Mouse (Mus musculus) liver, embryonic 13.5 days (tissue): ENCODE results near the gene Gtf3c1. TPM values are rescaled to one million over a fixed set of nuclear protein-coding genes. Genes with fewer than 3 reads are reported as not detected.

Experiments used
- ATAC-seq: fragments of 200-750 bp; cut with Nextera tagmentation; 2 replicates; pipeline ENCODE4 v1.8.0; 2017; ENCODE audit warnings: low read depth, mild to moderate bottlenecking, moderate number of reproducible peaks, moderate library complexity
- DNase-seq: peaks from one replicate; pipeline ENCODE4 v3.0.0; 2022
- H3K27ac ChIP-seq: fragments of 300-500 bp; sonication (generic); 2 replicates; pipeline ENCODE4 v1.5.1; 2015; ENCODE audit warnings: moderate library complexity, mild to moderate bottlenecking, inconsistent platforms
- H3K27me3 ChIP-seq: fragments of 300-500 bp; sonication (generic); 2 replicates; pipeline ENCODE4 v1.6.1; 2015; ENCODE audit warnings: mild to moderate bottlenecking, inconsistent platforms
- H3K36me3 ChIP-seq: fragments of 300-500 bp; sonication (generic); 2 replicates; pipeline ENCODE4 v1.6.1; 2015; ENCODE audit warnings: mild to moderate bottlenecking, inconsistent platforms
- H3K4me1 ChIP-seq: fragments of 300-500 bp; sonication (generic); replicated peaks from 2 replicates; pipeline ENCODE4 v1.6.1; 2015; ENCODE audit warnings: inconsistent platforms
- H3K4me2 ChIP-seq: fragments of 300-500 bp; sonication (generic); 2 replicates; pipeline ENCODE4 v1.6.1; 2015; ENCODE audit warnings: inconsistent platforms, mild to moderate bottlenecking, moderate library complexity
- H3K4me3 ChIP-seq: fragments of 300-500 bp; sonication (generic); replicated peaks from 2 replicates; pipeline ENCODE4 v1.5.1; 2015; ENCODE audit warnings: mild to moderate bottlenecking, inconsistent platforms
- H3K9ac ChIP-seq: fragments of 300-500 bp; sonication (generic); 2 replicates; pipeline ENCODE4 v1.6.1; 2015; ENCODE audit warnings: mild to moderate bottlenecking, inconsistent platforms
- H3K9me3 ChIP-seq: fragments of 300-500 bp; sonication (generic); replicated peaks from 2 replicates; pipeline ENCODE4 v1.6.1; 2016; ENCODE audit warnings: inconsistent platforms
- WGBS: fragments of 180-500 bp; shearing (Covaris S2); methylation state at CpG from one replicate; pipeline ENCODE4 v1.1.7; 2015; ENCODE audit not compliant: insufficient replicate concordance; 5-methylcytosine and 5-hydroxymethylcytosine counted together
- polyA plus RNA-seq: library from polyadenylated mRNA; unstranded; fragments of >200 nt; fragmentation: Nextera tagmentation; extraction: Ambion mirVana; gene quantifications from 2 replicates; pipeline ENCODE4 v1.2.1, GENCODE M21; 2015

The Gtf3c1 gene
- 7.1 and 9.0 TPM in 2 replicates for polyA plus RNA-seq

GRCm38 (mm10) chr7:125707593-125708022 lies at the start of gene Gtf3c1, which contains the start of gene D430042O09Rik:
Gene Gtf3c1, minus strand, starts transcription at chr7:125707780.
Gene D430042O09Rik, plus strand, starts transcription at chr7:125707888.
- H3K4me1 ChIP-seq: peaks cover 40% of the 10 kb centered on the region
- H3K4me2 ChIP-seq: peak within 1 kb of the TSS; percentile 96
- H3K27ac ChIP-seq: peak within 1 kb of the TSS; percentile 91
- DNase-seq: peak; percentile 100
- H3K4me3 ChIP-seq: peak within 1 kb of the TSS; percentile 92
- no peaks in the 10 kb centered on the region for H3K9me3 ChIP-seq
- H3K36me3 ChIP-seq: peaks cover 22% of the 10 kb centered on the region
- ATAC-seq: peak; percentile 98
- H3K9ac ChIP-seq: peak within 1 kb of the TSS; percentile 94
- WGBS: under 1% methylated on average over 45 of the region's 45 CpGs
- no peaks in the 10 kb centered on the region for H3K27me3 ChIP-seq

- WGBS: 43% methylated on average over 6 of the region's 6 CpGs
- Histone ChIP-seq H3K9me3 (no peaks in the 10 kb centered on the region), H3K4me1 (peaks cover 6% of the 10 kb centered on the region; the same call in 1 of the 2 replicates), H3K36me3 (no peaks in the 10 kb centered on the region), H3K27me3 (no peaks in the 10 kb centered on the region), H3K4me3 (no peak overlapping the region), H3K4me2 (no peak overlapping the region), H3K9ac (no peak overlapping the region), H3K27ac (no peak overlapping the region)
- DNase-seq: no peak
- no peak for ATAC-seq
Measured at GRCm38 (mm10) chr7:125756806-125757205, 49.2 kb upstream of the Gtf3c1 start.

- no peak for ATAC-seq
- Histone ChIP-seq H3K4me1 (peaks cover 6% of the 10 kb centered on the region; the same call in 1 of the 2 replicates), H3K9me3 (no peaks in the 10 kb centered on the region), H3K4me3 (no peak overlapping the region), H3K27me3 (no peaks in the 10 kb centered on the region), H3K4me2 (no peak overlapping the region), H3K27ac (no peak overlapping the region), H3K36me3 (no peaks in the 10 kb centered on the region), H3K9ac (no peak overlapping the region)
- no peak for DNase-seq
- 67% methylated on average over 3 of the region's 3 CpGs for WGBS
Measured at GRCm38 (mm10) chr7:125753326-125753715, 45.7 kb upstream of the Gtf3c1 start.

- H3K4me3 ChIP-seq: no peak overlapping the region
- H3K9ac ChIP-seq: no peak overlapping the region
- no peak overlapping the region for H3K27ac ChIP-seq
- no peak overlapping the region for H3K4me2 ChIP-seq
- DNase-seq: no peak
- no peaks in the 10 kb centered on the region for H3K27me3 ChIP-seq
- H3K9me3 ChIP-seq: no peaks in the 10 kb centered on the region
- H3K36me3 ChIP-seq: no peaks in the 10 kb centered on the region
- no peak for ATAC-seq
- WGBS: 72% methylated on average over 7 of the region's 7 CpGs
- peaks cover 6% of the 10 kb centered on the region; the same call in 1 of the 2 replicates for H3K4me1 ChIP-seq
Measured at GRCm38 (mm10) chr7:125752699-125753325, 45.2 kb upstream of the Gtf3c1 start.

- DNase-seq: no peak
- no peak overlapping the region for H3K9ac ChIP-seq
- no peak for ATAC-seq
Measured at GRCm38 (mm10) chr7:125748186-125748585, 40.6 kb upstream of the Gtf3c1 start.

GRCm38 (mm10) chr7:125747316-125747690 lies 39.7 kb upstream of the Gtf3c1 start:
- Histone ChIP-seq H3K4me3 (no peak overlapping the region), H3K9me3 (no peaks in the 10 kb centered on the region), H3K9ac (no peak overlapping the region), H3K27me3 (no peaks in the 10 kb centered on the region), H3K27ac (no peak overlapping the region), H3K4me1 (peaks cover 13% of the 10 kb centered on the region), H3K36me3 (no peaks in the 10 kb centered on the region), H3K4me2 (no peak overlapping the region)
- DNase-seq (no peak), ATAC-seq (no peak)
- 49% methylated on average over 7 of the region's 7 CpGs for WGBS

More at GRCm38 (mm10) chr7:125748186-125748585, 40.6 kb upstream of the Gtf3c1 start:
- Histone ChIP-seq H3K27me3 (no peaks in the 10 kb centered on the region), H3K36me3 (no peaks in the 10 kb centered on the region), H3K9me3 (no peaks in the 10 kb centered on the region), H3K4me3 (no peak overlapping the region), H3K27ac (no peak overlapping the region), H3K4me2 (no peak overlapping the region), H3K4me1 (peaks cover 13% of the 10 kb centered on the region)
- WGBS: 53% methylated on average over 3 of the region's 3 CpGs

- H3K4me3 ChIP-seq: no peak overlapping the region
- H3K36me3 ChIP-seq: no peaks in the 10 kb centered on the region
- 53% methylated on average over 2 of the region's 2 CpGs for WGBS
- peak; percentile 3 for DNase-seq
- no peak overlapping the region for H3K4me2 ChIP-seq
- H3K4me1 ChIP-seq: peaks cover 13% of the 10 kb centered on the region
- H3K9ac ChIP-seq: no peak overlapping the region
- no peaks in the 10 kb centered on the region for H3K27me3 ChIP-seq
- H3K9me3 ChIP-seq: no peaks in the 10 kb centered on the region
- no peak overlapping the region for H3K27ac ChIP-seq
- peak; percentile 60 for ATAC-seq
Measured at GRCm38 (mm10) chr7:125746621-125747315, 39.2 kb upstream of the Gtf3c1 start.

- H3K4me1 ChIP-seq: peaks cover 18% of the 10 kb centered on the region
- no peak overlapping the region for H3K27ac ChIP-seq
- H3K4me2 ChIP-seq: no peak overlapping the region
- no peak for ATAC-seq
- no peaks in the 10 kb centered on the region for H3K9me3 ChIP-seq
- no peak overlapping the region for H3K4me3 ChIP-seq
- H3K9ac ChIP-seq: no peak overlapping the region
- H3K36me3 ChIP-seq: no peaks in the 10 kb centered on the region
- 48% methylated on average over 1 of the region's 1 CpGs for WGBS
- no peaks in the 10 kb centered on the region for H3K27me3 ChIP-seq
- DNase-seq: no peak
Measured at GRCm38 (mm10) chr7:125744774-125745173, 37.2 kb upstream of the Gtf3c1 start.

- Histone ChIP-seq H3K36me3 (no peaks in the 10 kb centered on the region), H3K9ac (no peak overlapping the region), H3K27ac (no peak overlapping the region), H3K4me3 (no peak overlapping the region), H3K4me2 (no peak overlapping the region), H3K9me3 (no peaks in the 10 kb centered on the region), H3K4me1 (peaks cover 7% of the 10 kb centered on the region), H3K27me3 (no peaks in the 10 kb centered on the region)
- ATAC-seq (no peak), DNase-seq (no peak)
- 25% methylated on average over 1 of the region's 1 CpGs for WGBS
Measured at GRCm38 (mm10) chr7:125741271-125741703, 33.7 kb upstream of the Gtf3c1 start.

- WGBS: 64% methylated on average over 2 of the region's 2 CpGs
- ATAC-seq: no peak
Measured at GRCm38 (mm10) chr7:125740521-125740920, 32.9 kb upstream of the Gtf3c1 start.

GRCm38 (mm10) chr7:125736366-125737015 lies 28.9 kb upstream of the Gtf3c1 start:
- 0 out of 2 replicates have a peak, but pooled peaks cover 2% of the 10 kb centered on the region for H3K4me1 ChIP-seq

More at GRCm38 (mm10) chr7:125740521-125740920, 32.9 kb upstream of the Gtf3c1 start:
- Histone ChIP-seq H3K4me3 (no peak overlapping the region), H3K36me3 (no peaks in the 10 kb centered on the region), H3K4me2 (no peak overlapping the region), H3K4me1 (0 out of 2 replicates have a peak, but pooled peaks cover 5% of the 10 kb centered on the region), H3K9ac (no peak overlapping the region), H3K27me3 (no peaks in the 10 kb centered on the region), H3K27ac (no peak overlapping the region), H3K9me3 (no peaks in the 10 kb centered on the region)
- DNase-seq: no peak

More at GRCm38 (mm10) chr7:125736366-125737015, 28.9 kb upstream of the Gtf3c1 start:
- WGBS: 49% methylated on average over 4 of the region's 4 CpGs
- Histone ChIP-seq H3K27ac (no peak overlapping the region), H3K27me3 (no peaks in the 10 kb centered on the region), H3K4me2 (no peak overlapping the region), H3K36me3 (no peaks in the 10 kb centered on the region), H3K9me3 (no peaks in the 10 kb centered on the region), H3K9ac (no peak overlapping the region), H3K4me3 (no peak overlapping the region)
- ATAC-seq: no peak
- DNase-seq: no peak
